Mouse (Mus musculus) heart, adult 9 months (tissue): ENCODE results near the gene Nxf2.
A peak's percentile ranks its signal among the peaks of the same experiment; 100 is the strongest.
"Not testable (repeated sequence)": the region's sequence is repeated elsewhere in the genome, so short reads cannot be mapped to it uniquely, and the experiment has no call there.

Experiments
- DNase-seq, 2 experiments: peaks; one replicate each; pipeline ENCODE4 v3.0.0; 2022; ENCODE audit warnings: low spot score in 2 of 2

The Nxf2 gene

DNA sequence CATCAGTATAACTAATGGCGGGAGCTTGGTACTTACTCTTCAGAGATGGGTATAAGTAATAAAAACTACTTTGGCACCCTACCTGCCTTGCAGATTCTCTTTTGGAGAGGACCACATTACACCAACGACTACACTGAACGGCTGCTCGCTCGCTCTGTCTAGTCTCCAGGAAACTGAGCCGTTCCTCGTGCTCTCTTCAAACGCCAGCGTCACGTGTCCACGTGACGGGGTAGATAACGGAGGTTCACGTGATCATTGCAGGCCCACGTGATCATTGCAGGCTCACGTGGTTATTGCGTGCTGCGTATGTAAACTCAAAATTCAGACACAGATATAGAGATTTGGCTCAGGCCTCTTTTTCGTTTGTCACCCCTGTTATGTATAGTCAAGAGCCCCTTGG, at the start of gene Nxf2:
Gene Nxf2, minus strand, starts transcription at position 209 of the 400 bp plus-strand sequence.
- no peak for DNase-seq

DNA sequence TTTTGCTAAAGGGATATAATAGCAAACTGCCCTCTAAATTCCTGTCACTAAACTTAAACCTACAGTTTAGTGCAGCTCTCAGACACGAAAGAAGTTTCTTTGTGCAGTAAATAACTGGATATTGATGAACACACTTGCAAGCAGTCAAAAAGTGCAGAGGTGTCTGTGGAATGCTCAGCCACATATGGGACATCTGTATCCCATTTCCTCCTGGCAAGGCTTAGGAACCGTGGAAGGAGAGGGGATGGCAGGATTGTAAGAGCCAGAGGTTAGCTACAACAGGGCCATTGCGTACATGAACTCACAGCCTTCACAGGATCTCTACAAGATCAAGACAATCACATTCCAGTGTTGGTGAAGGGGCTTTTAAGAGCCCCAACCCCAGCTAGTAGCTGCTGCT, 46.8 kb upstream of the Nxf2 start:
- DNase-seq, result no peak

DNA sequence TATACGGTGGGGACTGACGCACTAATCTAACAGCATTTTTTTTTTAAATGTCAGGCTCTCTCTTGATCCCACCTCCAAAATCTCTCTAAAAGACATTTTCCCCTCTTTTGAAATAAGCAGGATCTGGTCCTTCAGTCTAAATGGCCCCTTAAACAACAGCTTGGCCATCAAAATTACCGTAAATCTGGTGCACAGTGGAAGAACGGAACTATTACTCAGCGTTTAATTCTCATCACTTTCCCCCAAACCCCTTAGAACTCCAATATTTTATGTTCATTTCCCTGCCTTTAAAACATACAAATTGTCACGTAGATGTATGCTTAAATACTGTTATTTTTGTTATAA, 44.9 kb upstream of the Nxf2 start:
- DNase-seq, result no peak

DNA sequence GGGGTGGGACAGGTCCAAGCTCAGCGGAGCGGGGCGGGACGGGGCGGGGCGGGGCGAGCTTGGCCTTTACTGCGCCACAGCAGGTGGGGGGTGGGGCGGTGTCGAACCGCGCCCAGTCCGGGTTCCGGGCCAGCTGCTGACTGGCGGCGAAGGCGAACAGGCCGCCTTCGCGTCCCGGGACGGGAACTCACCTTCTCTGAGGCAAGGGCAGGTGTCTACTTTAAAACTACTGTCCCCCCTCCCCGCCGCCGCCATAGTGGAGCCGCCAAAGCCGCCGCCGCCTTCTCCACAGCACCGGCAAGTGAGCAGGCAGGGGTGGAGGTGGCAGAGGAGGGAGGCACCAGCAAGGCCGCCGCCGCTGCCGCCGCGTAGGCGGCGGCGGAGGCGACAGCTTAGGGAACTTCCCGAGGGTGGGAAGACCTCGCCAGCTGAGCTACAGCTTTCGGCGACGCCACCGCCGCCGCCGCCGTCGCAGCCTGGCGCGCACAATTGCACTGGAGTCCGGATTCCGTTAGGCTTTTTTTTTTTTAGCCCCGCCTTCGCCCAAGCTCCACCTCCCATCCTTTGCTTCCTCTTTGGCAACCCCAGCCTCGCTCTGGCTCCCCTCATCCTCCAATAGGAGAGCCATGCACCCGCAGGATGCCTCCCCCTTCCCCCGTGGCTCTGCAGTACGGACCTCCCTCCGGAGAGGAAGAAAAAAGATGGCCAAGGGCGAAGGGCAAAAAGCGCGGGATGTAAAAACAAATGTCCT, 44.3 kb upstream of the Nxf2 start, which contains the start of gene Zmat1:
Gene Zmat1, minus strand, starts transcription at position 490 of the 751 bp plus-strand sequence.
- DNase-seq, result peak; percentile 93

DNA sequence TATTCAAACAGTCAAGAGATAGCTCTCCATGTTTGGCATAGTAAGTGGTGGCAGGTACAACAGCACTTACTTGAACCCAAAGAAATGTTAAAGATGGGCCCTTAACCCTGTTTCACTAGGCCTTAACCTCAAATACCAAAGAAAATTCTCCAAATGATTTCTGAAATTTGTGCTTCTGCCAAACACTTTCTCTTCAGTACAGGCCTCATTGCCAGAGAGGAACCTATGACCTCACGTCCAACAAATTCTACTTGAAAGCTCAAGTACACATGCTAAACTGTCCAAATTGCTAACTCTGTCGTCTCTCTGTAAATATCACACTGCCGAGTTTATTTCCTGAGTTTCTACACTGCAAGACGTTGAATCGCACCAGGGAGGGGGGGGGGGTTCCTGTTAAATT, 43.5 kb upstream of the Nxf2 start:
- DNase-seq, result peak; percentile 1 to 5

DNA sequence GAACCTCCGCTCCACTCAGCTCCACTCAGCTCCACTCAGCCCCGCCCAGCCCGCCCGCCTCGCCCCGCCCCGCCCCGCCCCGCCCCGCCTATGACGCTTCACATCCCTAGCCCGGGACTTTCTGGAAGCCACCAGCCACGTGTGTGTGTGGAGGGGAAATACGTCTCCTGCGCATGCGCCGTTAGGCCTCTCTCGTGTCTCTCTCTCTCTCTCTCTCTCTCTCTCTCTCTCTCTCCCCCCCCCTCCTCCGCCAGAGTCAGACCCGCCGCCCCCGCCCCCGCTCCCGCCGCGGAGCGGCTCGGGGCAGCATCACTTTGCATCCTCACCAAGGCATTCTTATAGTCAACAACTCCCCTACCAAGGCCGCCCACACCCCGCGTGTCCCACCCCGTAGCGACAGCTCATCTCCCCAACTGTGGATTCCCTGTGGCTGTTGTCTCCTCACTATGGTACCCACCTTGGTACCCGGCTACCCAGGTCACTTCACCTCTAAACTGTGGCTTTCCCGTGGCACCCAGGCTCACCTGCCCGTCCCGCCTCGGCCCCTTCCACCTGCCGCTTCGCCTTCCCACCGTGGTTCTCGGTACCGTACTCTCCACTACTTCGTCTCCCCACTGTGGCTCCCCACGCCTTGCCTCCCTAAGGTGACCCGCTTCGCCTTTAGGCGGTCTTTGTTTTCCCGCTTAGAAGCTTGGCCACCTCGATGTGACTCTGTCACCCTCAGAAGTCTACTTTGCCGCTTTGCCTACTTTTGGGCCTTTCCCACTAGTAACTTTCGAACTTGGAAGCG, 1.1 kb downstream of the Nxf2 start:
- DNase-seq, result peak; percentile 17 to 50

DNA sequence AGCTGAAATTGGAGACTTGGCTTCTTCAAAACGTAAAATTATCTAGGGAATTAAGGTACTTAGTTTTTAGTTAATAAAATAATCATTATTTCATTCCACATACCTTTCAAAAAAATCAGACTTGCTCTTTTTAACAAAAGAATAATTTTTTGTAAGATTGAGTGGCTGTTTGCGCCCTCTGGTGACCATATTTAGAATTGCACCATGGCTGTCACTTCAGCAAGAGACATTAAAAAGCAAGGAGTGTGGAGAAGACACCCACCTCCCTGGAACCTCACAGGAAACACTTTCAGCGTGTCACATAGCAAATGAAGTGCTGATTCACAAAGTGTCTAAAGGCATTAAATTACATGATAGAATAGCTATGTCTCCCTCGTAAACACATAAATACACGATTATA, 34.2 kb downstream of the Nxf2 start:
- DNase-seq, result no peak

DNA sequence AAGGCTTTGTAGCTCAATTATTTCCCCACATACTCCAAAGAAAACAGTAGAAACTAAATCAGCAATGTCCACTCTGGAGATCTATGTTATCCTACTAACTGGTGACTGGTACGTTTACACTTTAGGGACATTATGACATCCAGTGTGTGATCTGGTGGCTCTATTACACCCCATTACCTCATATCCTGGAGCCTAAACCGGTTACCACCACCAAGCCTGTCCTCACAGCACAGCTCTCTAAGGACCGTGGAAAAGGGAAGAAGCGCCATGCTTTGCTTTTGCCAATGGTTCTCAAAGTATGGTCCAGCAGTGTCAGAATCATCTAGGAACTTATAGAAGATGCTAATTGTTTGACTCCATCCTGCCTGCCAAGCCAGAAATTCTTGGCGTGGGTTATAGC, 34.6 kb downstream of the Nxf2 start:
- DNase-seq, result no peak

DNA sequence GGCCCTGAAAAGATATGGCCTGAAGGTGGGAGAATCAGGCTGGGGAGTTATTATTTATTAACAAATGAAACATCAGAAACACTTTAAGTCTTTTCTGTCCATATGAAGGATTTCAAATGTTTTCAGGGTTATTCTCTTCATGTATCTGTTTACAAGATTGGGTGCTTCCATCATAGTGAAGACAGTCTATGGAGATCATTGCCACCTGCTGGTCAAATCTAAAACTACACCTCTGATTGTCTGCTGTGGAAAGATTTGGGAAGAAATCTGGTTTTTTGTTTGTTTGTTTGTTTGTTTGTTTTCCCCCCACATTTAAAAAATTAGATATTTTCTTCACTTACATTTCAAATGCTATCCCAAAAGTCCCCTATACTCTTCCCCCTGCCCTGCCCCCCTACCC, 39.5 kb downstream of the Nxf2 start:
- peak in 1 of 2 experiments; percentile 3 for DNase-seq

DNA sequence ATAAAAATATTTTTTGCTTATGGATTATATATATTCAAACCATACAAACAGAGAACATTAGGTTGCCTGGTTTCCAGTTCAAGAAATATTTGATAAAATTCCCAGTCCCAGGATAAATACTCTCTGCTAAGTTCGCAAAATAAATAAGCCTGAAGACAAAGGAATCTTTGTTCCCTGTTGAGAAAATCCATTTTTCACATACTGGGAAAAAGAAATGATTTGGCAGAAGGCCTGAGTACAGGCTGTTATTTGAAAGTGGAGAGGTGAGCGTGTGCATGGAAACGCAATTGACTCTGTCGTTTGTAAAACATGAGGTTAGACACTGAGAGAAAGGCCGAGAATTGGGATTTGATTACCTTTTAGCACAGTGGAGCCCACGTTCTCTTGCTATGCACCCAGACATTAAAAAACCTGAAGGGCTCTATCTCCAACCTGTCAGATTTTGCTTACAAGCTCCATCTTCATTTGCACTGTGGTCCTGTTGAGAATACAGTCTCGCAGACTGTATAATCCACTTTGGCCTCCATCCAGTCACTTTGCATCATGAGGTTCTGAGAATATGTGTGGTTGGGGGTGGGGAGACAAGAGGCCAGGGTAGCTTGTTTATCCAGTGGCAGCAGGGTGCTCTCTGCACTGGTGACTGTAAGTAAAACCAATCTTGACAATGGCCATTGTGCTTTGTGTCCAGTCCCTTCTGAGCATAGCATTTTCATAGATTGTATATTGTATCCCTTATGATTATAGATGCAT, 40.7 kb downstream of the Nxf2 start:
- no peak for DNase-seq

DNA sequence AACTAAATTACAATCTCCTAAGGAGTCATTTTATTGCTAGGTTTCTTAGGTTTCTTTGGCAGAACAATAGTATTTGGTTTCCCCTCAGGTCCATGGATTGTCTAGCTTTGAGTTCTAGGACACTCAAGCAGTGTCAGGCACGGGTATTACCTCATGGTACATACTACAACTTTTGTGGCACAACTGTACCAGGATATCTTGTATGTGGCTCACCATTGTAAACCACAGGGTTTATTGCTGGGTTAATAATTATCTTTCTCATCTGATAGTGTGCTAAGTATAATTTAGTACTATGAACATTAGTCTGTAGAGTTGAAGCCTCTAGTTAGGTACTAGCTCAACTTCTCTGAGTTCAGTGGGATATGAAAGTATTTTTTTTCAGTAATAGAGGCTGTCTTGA, 45.3 kb downstream of the Nxf2 start:
- DNase-seq, result no peak

DNA sequence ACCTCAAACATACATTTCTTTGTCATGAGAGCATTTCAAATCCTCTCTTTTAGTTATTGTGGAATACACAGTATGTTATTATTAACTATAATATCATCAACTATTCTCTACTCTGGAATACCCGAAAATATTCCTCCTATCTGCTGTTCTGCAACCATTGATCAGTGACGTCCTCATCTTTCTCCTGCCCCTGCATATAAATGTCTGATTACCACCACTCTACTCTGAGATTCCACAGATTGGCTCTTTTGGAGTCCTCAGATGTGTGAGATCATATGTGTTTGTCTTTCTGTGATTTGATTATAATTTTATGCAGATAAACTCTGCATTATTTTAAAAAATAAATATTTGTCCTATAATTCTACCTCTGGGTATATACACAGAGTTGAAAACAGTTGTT, 48.8 kb downstream of the Nxf2 start:
- DNase-seq, result no peak

DNA sequence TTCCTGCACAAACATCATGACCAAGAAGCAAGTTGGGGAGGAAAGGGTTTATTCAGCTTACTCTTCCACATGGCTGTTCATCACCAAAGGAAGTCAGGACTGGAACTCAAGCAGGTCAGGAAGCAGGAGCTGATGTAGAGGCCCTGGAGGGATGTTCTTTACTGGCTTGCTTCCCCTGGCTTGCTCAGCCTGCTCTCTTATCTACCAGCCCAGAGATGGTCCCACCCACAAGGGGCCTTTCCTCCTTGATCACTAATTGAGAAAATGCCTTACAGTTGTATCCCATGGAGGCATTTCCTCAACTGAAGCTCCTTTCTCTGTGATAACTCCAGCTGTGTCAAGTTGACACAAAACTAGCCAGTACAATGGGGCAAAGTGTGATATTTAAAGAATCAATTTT, 49.2 kb downstream of the Nxf2 start:
- DNase-seq, result not testable (repeated sequence)

DNA sequence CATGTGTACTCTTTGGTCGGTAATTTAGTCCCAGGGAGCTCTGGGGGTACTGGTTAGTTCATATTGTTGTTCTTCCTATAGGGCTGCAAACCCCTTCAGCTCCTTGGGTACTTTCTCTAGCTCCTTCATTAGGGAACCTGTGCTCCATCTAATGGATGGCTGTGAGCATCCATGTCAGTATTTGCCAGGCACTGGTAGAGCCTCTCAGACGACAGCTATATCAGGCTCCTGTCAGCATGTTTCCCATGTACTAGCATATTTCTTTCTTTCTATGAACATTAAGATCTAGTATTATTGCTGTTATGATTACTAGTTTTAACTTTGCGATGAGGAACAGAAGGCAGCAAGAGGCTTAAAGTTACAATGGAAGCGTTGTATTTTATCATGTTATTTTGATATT, 49.7 kb downstream of the Nxf2 start:
- DNase-seq, result no peak

DNA sequence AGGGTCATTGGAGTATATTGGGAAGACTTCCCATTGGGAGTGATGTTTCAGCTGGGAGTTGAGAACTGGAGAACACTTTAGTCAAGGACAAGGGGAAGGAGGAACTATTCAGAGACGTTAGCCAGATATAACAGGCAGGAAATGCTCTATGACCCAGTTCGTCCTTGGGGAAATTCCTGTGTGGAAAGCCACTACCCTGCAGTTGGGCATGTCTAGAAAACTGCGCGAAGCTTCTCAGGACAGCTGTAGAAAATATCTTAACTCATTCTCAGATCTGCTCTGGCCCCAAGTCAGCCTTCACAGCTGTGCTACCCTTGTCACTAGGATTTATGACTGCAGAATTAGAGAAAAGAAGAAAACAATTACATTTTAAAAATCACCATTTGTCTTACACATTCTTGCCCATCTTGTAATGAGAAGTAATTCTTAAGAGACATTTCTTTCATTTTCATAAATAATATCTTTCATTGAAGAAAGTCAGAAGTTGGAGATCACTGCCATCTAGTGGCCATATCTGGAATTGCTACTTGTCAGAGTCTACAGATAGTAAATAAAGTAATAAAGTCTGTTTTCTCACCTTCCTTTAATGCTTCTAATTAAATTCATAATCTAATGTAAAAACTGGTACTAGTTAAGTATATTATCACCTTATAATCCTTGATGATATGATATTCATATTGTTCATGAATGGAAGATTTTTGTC, 51.2 kb downstream of the Nxf2 start:
- peak; percentile 28 to 30 for DNase-seq

DNA sequence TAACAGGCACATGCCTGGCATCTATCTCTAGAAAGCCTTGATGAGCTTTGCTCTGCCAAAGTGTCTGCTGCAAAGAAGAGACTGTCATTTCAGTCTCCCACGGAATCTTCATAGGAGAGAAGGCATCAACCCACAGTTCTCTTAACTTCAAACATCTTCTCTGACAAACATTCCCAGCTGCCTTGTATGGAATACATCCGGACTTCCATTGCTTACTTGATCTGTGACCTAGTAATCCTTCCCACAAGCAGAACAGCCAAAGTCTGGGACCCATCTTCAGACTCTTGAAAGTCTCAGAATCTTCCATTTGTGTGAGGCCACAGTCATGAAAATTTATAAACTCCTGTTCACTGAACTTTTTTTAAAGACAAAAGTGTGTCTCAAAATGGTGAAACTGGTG, 51.7 kb downstream of the Nxf2 start:
- no peak for DNase-seq

DNA sequence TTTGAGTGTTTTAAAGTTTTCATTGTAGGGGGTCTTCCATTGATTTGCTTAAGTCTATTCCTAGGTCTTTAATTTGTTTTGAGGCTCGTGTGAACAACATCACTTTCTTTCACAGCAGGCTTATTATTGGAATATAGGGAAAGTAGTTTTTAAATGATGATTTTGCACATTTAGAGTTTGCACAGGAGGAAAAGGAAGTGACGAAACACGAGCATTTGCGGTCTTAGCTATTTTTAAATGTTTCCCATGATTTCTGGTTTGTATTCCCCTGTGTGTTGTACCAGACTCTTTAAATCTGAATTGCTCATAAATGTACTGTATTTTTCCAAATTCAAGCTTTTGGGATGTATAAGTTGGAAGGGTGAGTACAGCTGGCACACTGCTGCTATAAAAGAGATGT, 54.2 kb downstream of the Nxf2 start:
- no peak for DNase-seq
